Mouse (Mus musculus) hindlimb bud, embryonic 11.5 days (tissue): ENCODE data around the gene Clcn6.
A peak's percentile ranks its signal among the peaks of the same experiment; 100 is the strongest.

Experiments
- DNase-seq: peaks from one replicate; pipeline ENCODE4 v3.0.0-alpha.2; 2012; ENCODE audit warnings: low read depth, low spot score; ENCODE audit errors: extremely low spot score

The Clcn6 gene

GRCm38 (mm10) chr4:148038600-148039253 lies at the start of gene Clcn6, which contains the start of gene Mthfr:
TSS of gene Clcn6 (minus strand) at chr4:148038821.
TSS of gene Mthfr (plus strand) at chr4:148039077.
- peak; percentile 91 for DNase-seq

GRCm38 (mm10) chr4:148087907-148088527 lies 49.4 kb upstream of the Clcn6 start, which contains the start of gene Agtrap:
TSS of gene Agtrap (minus strand) at chr4:148088031.
- DNase-seq = no peak

GRCm38 (mm10) chr4:148087091-148087906 lies 48.7 kb upstream of the Clcn6 start:
- no peak for DNase-seq

GRCm38 (mm10) chr4:148085907-148086305 lies 47.3 kb upstream of the Clcn6 start:
- DNase-seq = no peak

- DNase-seq = no peak
These were observed 46.7 kb upstream of the Clcn6 start for GRCm38 (mm10) chr4:148085131-148085906.

GRCm38 (mm10) chr4:148084261-148084714 lies 45.7 kb upstream of the Clcn6 start:
- DNase-seq = no peak

GRCm38 (mm10) chr4:148083176-148083899 lies 44.7 kb upstream of the Clcn6 start:
- no peak for DNase-seq

- DNase-seq = no peak
These were observed 43.8 kb upstream of the Clcn6 start for GRCm38 (mm10) chr4:148082257-148083044.

- DNase-seq = no peak
These were observed 42.6 kb upstream of the Clcn6 start for GRCm38 (mm10) chr4:148081201-148081600.

GRCm38 (mm10) chr4:148080597-148080973 lies 42.0 kb upstream of the Clcn6 start:
- no peak for DNase-seq

- no peak for DNase-seq
These were observed 41.4 kb upstream of the Clcn6 start for GRCm38 (mm10) chr4:148079944-148080596.

GRCm38 (mm10) chr4:148079212-148079611 lies 40.6 kb upstream of the Clcn6 start:
- DNase-seq = no peak

GRCm38 (mm10) chr4:148075881-148076280 lies 37.3 kb upstream of the Clcn6 start:
- no peak for DNase-seq

- DNase-seq = no peak
These were observed 36.6 kb upstream of the Clcn6 start for GRCm38 (mm10) chr4:148075259-148075658.

GRCm38 (mm10) chr4:148074521-148075189 lies 36.0 kb upstream of the Clcn6 start:
- DNase-seq = no peak

- DNase-seq = no peak
These were observed 32.9 kb upstream of the Clcn6 start for GRCm38 (mm10) chr4:148071508-148071907.

GRCm38 (mm10) chr4:148069602-148070218 lies 31.1 kb upstream of the Clcn6 start:
- DNase-seq = no peak

GRCm38 (mm10) chr4:148067346-148067745 lies 28.7 kb upstream of the Clcn6 start:
- no peak for DNase-seq
